Mouse (Mus musculus): ENCODE data around the gene 1700001P01Rik. TPM values are rescaled to one million over a fixed set of nuclear protein-coding genes. Genes with fewer than 3 reads are reported as not detected.

The 1700001P01Rik gene
- total and polyA plus RNA-seq, 2 experiments from 2014 or later, result not detected

DNA sequence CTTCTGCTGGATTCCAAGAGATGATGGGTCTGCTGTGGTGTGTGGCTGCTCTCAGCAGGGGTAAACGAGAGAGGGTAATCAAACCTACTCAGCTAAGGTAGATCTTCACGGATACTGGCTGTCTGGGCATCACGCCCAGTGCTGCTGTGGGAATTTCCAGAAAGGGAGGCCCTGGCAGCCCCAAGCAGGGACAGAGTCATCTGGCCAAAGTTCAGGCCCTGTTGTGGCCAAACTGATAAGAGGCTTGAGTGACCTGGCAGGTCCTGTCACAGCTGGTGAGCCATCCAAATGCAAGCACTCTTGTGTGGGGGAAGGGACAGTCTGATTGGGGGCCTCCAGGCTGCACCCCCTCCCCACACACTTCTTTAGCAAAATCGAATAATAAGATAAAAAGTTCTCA, 45.1 kb upstream of the 1700001P01Rik start:
- 51% methylated on average over 4 of the region's 4 CpGs for WGBS
- Histone ChIP-seq H3K27me3 (ENCODE audit: insufficient read depth, low read length) (no peaks in the 10 kb centered on the region), H3K4me2 (ENCODE audit: low read depth, low read length) (no peak overlapping the region), H3K36me3 (ENCODE audit: insufficient read depth, low read length) (peaks cover 23% of the 10 kb centered on the region), H3K9me3 (ENCODE audit: low read length) (no peaks in the 10 kb centered on the region), H3K4me1 (ENCODE audit: insufficient read depth, low read length) (peaks cover 8% of the 10 kb centered on the region), H3K9ac (replicated peaks; ENCODE audit: low read length) (no peak overlapping the region), H3K4me3 (ENCODE audit: low read length) (no peak overlapping the region), H3K27ac (no peak overlapping the region)
- DNase-seq (ENCODE audit: low spot score), result no peak
- TF ChIP-seq CTCF (IDR thresholded peaks at IDR 0.05; ENCODE audit: low read depth), result no peak
- ATAC-seq, result no peak

DNA sequence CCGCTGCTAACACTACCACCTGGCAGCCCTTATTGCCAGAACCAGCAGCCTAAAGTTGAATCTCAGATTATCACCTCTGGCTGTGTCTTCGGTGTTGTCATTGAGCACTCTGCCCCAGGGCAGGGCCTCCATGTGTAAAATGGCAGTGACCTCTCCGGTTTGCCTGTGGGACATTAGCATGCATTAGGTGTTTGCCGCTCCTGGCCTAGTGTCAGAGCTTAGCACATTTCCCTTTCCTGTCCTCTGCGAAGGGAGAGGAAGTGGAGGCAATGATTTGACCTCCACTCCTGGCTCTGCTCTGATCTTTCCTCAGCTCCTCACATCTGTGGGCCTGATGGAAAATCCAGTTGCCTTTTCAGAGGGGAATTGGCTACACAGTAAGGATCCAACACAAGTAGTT, 44.2 kb upstream of the 1700001P01Rik start:
- Histone ChIP-seq H3K9me3 (ENCODE audit: low read length) (no peaks in the 10 kb centered on the region), H3K27me3 (ENCODE audit: insufficient read depth, low read length) (no peaks in the 10 kb centered on the region), H3K4me3 (ENCODE audit: low read length) (no peak overlapping the region), H3K4me1 (ENCODE audit: insufficient read depth, low read length) (peaks cover 8% of the 10 kb centered on the region), H3K27ac (no peak overlapping the region), H3K4me2 (ENCODE audit: low read depth, low read length) (no peak overlapping the region), H3K36me3 (ENCODE audit: insufficient read depth, low read length) (peaks cover 21% of the 10 kb centered on the region), H3K9ac (replicated peaks; ENCODE audit: low read length) (no peak overlapping the region)
- no peak for DNase-seq (ENCODE audit: low spot score)
- TF ChIP-seq CTCF (IDR thresholded peaks at IDR 0.05; ENCODE audit: low read depth), result no peak
- no peak for ATAC-seq
- WGBS, result 78% methylated on average over 5 of the region's 5 CpGs

- Histone ChIP-seq H3K4me3 (ENCODE audit: low read length) (no peak overlapping the region), H3K4me2 (ENCODE audit: low read depth, low read length) (no peak overlapping the region), H3K4me1 (ENCODE audit: insufficient read depth, low read length) (peaks cover 9% of the 10 kb centered on the region), H3K27me3 (ENCODE audit: insufficient read depth, low read length) (no peaks in the 10 kb centered on the region), H3K9ac (replicated peaks; ENCODE audit: low read length) (0 out of 2 replicates have a peak overlapping the region, but pooled peaks have one; percentile 21), H3K36me3 (ENCODE audit: insufficient read depth, low read length) (peaks cover 14% of the 10 kb centered on the region; the same call in 1 of the 2 replicates), H3K27ac (peak overlapping the region; percentile 79), H3K9me3 (ENCODE audit: low read length) (no peaks in the 10 kb centered on the region)
- DNase-seq (ENCODE audit: low spot score), result no peak
- no peak for TF ChIP-seq CTCF (IDR thresholded peaks at IDR 0.05; ENCODE audit: low read depth)
- ATAC-seq, result no peak
- WGBS, result 56% methylated on average over 4 of the region's 4 CpGs
Observed at GRCm38 (mm10) chr11:97819102-97819501, 43.4 kb upstream of the 1700001P01Rik start.

DNA sequence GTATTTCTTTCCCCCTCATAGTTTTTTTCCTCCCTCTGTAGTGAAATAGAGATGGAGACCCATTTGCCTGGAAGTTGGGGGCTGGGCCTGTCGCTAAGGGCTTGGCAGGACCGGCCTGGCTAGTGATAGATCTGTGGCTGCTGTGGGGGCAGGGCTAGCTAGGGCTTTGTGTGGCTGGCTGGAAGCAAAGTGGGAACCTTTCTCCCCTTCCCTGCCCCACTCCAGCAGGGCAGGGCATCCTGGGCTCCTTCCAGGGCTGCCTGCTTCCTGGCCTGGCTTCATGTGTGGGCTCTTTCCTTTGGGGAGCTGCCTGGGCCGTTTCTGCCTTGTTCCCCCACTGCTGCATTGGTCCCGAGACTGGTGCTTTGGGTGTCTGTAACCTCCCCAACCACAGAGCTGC, 42.9 kb upstream of the 1700001P01Rik start:
- TF ChIP-seq CTCF (IDR thresholded peaks at IDR 0.05; ENCODE audit: low read depth), result no peak
- H3K27ac ChIP-seq, result peak overlapping the region; percentile 79
- H3K4me1 ChIP-seq (ENCODE audit: insufficient read depth, low read length), result peaks cover 14% of the 10 kb centered on the region
- no peaks in the 10 kb centered on the region for H3K27me3 ChIP-seq (ENCODE audit: insufficient read depth, low read length)
- 3% methylated on average over 4 of the region's 4 CpGs for WGBS
- H3K4me3 ChIP-seq (ENCODE audit: low read length), result no peak overlapping the region
- ATAC-seq (peak; percentile 89), DNase-seq (ENCODE audit: low spot score) (peak; percentile 78)
- H3K36me3 ChIP-seq (ENCODE audit: insufficient read depth, low read length), result peaks cover 14% of the 10 kb centered on the region; the same call in 1 of the 2 replicates
- 0 out of 2 replicates have a peak overlapping the region, but pooled peaks have one; percentile 21 for H3K9ac ChIP-seq (replicated peaks; ENCODE audit: low read length)
- H3K9me3 ChIP-seq (ENCODE audit: low read length), result no peaks in the 10 kb centered on the region
- H3K4me2 ChIP-seq (ENCODE audit: low read depth, low read length), result 0 out of 2 replicates have a peak overlapping the region, but pooled peaks have one; percentile 21

GRCm38 (mm10) chr11:97818003-97818402, 42.3 kb upstream of the 1700001P01Rik start:
- 33% methylated on average over 6 of the region's 6 CpGs for WGBS
- Histone ChIP-seq H3K36me3 (ENCODE audit: insufficient read depth, low read length) (peaks cover 14% of the 10 kb centered on the region; the same call in 1 of the 2 replicates), H3K4me3 (ENCODE audit: low read length) (no peak overlapping the region), H3K9ac (replicated peaks; ENCODE audit: low read length) (no peak overlapping the region), H3K27me3 (ENCODE audit: insufficient read depth, low read length) (no peaks in the 10 kb centered on the region), H3K27ac (peak overlapping the region; percentile 79), H3K4me1 (ENCODE audit: insufficient read depth, low read length) (peaks cover 20% of the 10 kb centered on the region), H3K4me2 (ENCODE audit: low read depth, low read length) (no peak overlapping the region), H3K9me3 (ENCODE audit: low read length) (no peaks in the 10 kb centered on the region)
- no peak for TF ChIP-seq CTCF (IDR thresholded peaks at IDR 0.05; ENCODE audit: low read depth)
- ATAC-seq (no peak), DNase-seq (ENCODE audit: low spot score) (no peak)

DNA sequence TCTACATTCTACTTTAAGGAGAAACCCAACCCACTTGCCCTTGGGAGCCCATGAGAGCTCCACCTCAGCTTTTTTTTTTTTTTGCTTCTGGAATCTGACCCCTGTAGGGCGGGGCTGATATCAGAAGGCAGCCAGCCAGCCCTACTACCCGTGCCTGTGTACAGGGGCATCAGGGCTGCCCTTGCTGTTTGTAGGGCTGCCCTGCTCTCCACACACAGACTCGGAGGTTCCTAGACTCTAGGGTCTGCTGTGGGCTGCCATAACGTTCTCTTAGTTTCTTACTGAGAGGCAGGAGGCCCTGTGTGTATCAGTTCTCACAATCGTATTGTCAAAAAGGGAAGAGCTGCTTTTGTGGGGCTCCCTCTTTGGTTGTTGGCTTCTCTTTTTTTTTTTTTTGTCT, 41.7 kb upstream of the 1700001P01Rik start:
- no peak overlapping the region for H3K4me3 ChIP-seq (ENCODE audit: low read length)
- no peak overlapping the region for H3K4me2 ChIP-seq (ENCODE audit: low read depth, low read length)
- peaks cover 14% of the 10 kb centered on the region; the same call in 1 of the 2 replicates for H3K36me3 ChIP-seq (ENCODE audit: insufficient read depth, low read length)
- 57% methylated on average over 5 of the region's 5 CpGs for WGBS
- H3K9ac ChIP-seq (replicated peaks; ENCODE audit: low read length), result no peak overlapping the region
- peaks cover 26% of the 10 kb centered on the region for H3K4me1 ChIP-seq (ENCODE audit: insufficient read depth, low read length)
- DNase-seq (ENCODE audit: low spot score) (no peak), ATAC-seq (no peak)
- H3K27ac ChIP-seq, result 0 out of 2 replicates have a peak overlapping the region, but pooled peaks have one; percentile 79
- H3K9me3 ChIP-seq (ENCODE audit: low read length), result no peaks in the 10 kb centered on the region
- TF ChIP-seq CTCF (IDR thresholded peaks at IDR 0.05; ENCODE audit: low read depth), result no peak
- H3K27me3 ChIP-seq (ENCODE audit: insufficient read depth, low read length), result no peaks in the 10 kb centered on the region

GRCm38 (mm10) chr11:97816916-97817315, 41.2 kb upstream of the 1700001P01Rik start:
- no peaks in the 10 kb centered on the region for H3K27me3 ChIP-seq (ENCODE audit: insufficient read depth, low read length)
- no peak overlapping the region for H3K27ac ChIP-seq
- H3K4me2 ChIP-seq (ENCODE audit: low read depth, low read length), result no peak overlapping the region
- H3K4me1 ChIP-seq (ENCODE audit: insufficient read depth, low read length), result peaks cover 29% of the 10 kb centered on the region
- no peaks in the 10 kb centered on the region for H3K9me3 ChIP-seq (ENCODE audit: low read length)
- no peak overlapping the region for H3K4me3 ChIP-seq (ENCODE audit: low read length)
- no peak overlapping the region for H3K9ac ChIP-seq (replicated peaks; ENCODE audit: low read length)
- TF ChIP-seq CTCF (IDR thresholded peaks at IDR 0.05; ENCODE audit: low read depth), result no peak
- H3K36me3 ChIP-seq (ENCODE audit: insufficient read depth, low read length), result peaks cover 14% of the 10 kb centered on the region; the same call in 1 of the 2 replicates
- no peak for ATAC-seq
- DNase-seq (ENCODE audit: low spot score), result no peak
- 63% methylated on average over 9 of the region's 9 CpGs for WGBS

All from hindbrain, postnatal 0 days (tissue).